Mouse (Mus musculus) liver, embryonic 13.5 days (tissue): ENCODE measurements at regions not wholly inside any gene's neighbourhood (a gene's known extent, or its start where the extent isn't known, plus 50 kb on each side); places are given as distances from the start of the nearest gene placed in this dataset.
A peak's percentile ranks its signal among the peaks of the same experiment; 100 is the strongest.

ENCODE experiments used
- ATAC-seq: fragments of 200-750 bp; cut with Nextera tagmentation; 2 replicates; pipeline ENCODE4 v1.8.0; 2017; ENCODE audit warnings: low read depth, mild to moderate bottlenecking, moderate number of reproducible peaks, moderate library complexity
- DNase-seq: peaks from one replicate; pipeline ENCODE4 v3.0.0; 2022
- H3K27ac ChIP-seq: fragments of 300-500 bp; sonication (generic); 2 replicates; pipeline ENCODE4 v1.5.1; 2015; ENCODE audit warnings: moderate library complexity, mild to moderate bottlenecking, inconsistent platforms
- H3K27me3 ChIP-seq: fragments of 300-500 bp; sonication (generic); 2 replicates; pipeline ENCODE4 v1.6.1; 2015; ENCODE audit warnings: mild to moderate bottlenecking, inconsistent platforms
- H3K36me3 ChIP-seq: fragments of 300-500 bp; sonication (generic); 2 replicates; pipeline ENCODE4 v1.6.1; 2015; ENCODE audit warnings: mild to moderate bottlenecking, inconsistent platforms
- H3K4me1 ChIP-seq: fragments of 300-500 bp; sonication (generic); replicated peaks from 2 replicates; pipeline ENCODE4 v1.6.1; 2015; ENCODE audit warnings: inconsistent platforms
- H3K4me2 ChIP-seq: fragments of 300-500 bp; sonication (generic); 2 replicates; pipeline ENCODE4 v1.6.1; 2015; ENCODE audit warnings: inconsistent platforms, mild to moderate bottlenecking, moderate library complexity
- H3K4me3 ChIP-seq: fragments of 300-500 bp; sonication (generic); replicated peaks from 2 replicates; pipeline ENCODE4 v1.5.1; 2015; ENCODE audit warnings: mild to moderate bottlenecking, inconsistent platforms
- H3K9ac ChIP-seq: fragments of 300-500 bp; sonication (generic); 2 replicates; pipeline ENCODE4 v1.6.1; 2015; ENCODE audit warnings: mild to moderate bottlenecking, inconsistent platforms
- H3K9me3 ChIP-seq: fragments of 300-500 bp; sonication (generic); replicated peaks from 2 replicates; pipeline ENCODE4 v1.6.1; 2016; ENCODE audit warnings: inconsistent platforms
- WGBS: fragments of 180-500 bp; shearing (Covaris S2); methylation state at CpG from one replicate; pipeline ENCODE4 v1.1.7; 2015; ENCODE audit not compliant: insufficient replicate concordance; 5-methylcytosine and 5-hydroxymethylcytosine counted together

GRCm38 (mm10) chr6:64797600-64797999 lies 68.7 kb downstream of the Atoh1 start:
- peaks cover 4% of the 10 kb centered on the region for H3K27me3 ChIP-seq
- no peak for ATAC-seq
- H3K9me3 ChIP-seq: no peaks in the 10 kb centered on the region
- no peak overlapping the region for H3K27ac ChIP-seq
- no peak overlapping the region for H3K4me2 ChIP-seq
- no peak for DNase-seq
- H3K4me1 ChIP-seq: no peaks in the 10 kb centered on the region
- H3K36me3 ChIP-seq: no peaks in the 10 kb centered on the region
- WGBS: 39% methylated on average over 3 of the region's 3 CpGs
- H3K4me3 ChIP-seq: no peak overlapping the region
- no peak overlapping the region for H3K9ac ChIP-seq

GRCm38 (mm10) chr6:64798804-64799203 lies 69.9 kb downstream of the Atoh1 start:
- DNase-seq (no peak), ATAC-seq (no peak)
- Histone ChIP-seq H3K9ac (no peak overlapping the region), H3K9me3 (no peaks in the 10 kb centered on the region), H3K27ac (no peak overlapping the region), H3K4me2 (no peak overlapping the region), H3K4me3 (no peak overlapping the region), H3K27me3 (peaks cover 4% of the 10 kb centered on the region), H3K4me1 (no peaks in the 10 kb centered on the region), H3K36me3 (no peaks in the 10 kb centered on the region)
- 50% methylated on average over 5 of the region's 5 CpGs for WGBS

- 22% methylated on average over 22 of the region's 22 CpGs for WGBS
- no peak for DNase-seq
- no peaks in the 10 kb centered on the region for H3K4me1 ChIP-seq
- no peaks in the 10 kb centered on the region for H3K9me3 ChIP-seq
- H3K36me3 ChIP-seq: no peaks in the 10 kb centered on the region
- H3K27me3 ChIP-seq: peaks cover 4% of the 10 kb centered on the region
- peak overlapping the region; percentile 26; the same call in 1 of the 2 replicates for H3K4me2 ChIP-seq
- no peak overlapping the region for H3K9ac ChIP-seq
- H3K4me3 ChIP-seq: no peak overlapping the region
- no peak for ATAC-seq
- H3K27ac ChIP-seq: no peak overlapping the region
Measured at GRCm38 (mm10) chr6:64799306-64800001, 70.5 kb downstream of the Atoh1 start.

- Histone ChIP-seq H3K9me3 (no peaks in the 10 kb centered on the region), H3K4me3 (no peak overlapping the region), H3K27me3 (peaks cover 4% of the 10 kb centered on the region), H3K9ac (no peak overlapping the region), H3K27ac (no peak overlapping the region), H3K4me1 (no peaks in the 10 kb centered on the region), H3K4me2 (no peak overlapping the region), H3K36me3 (no peaks in the 10 kb centered on the region)
- WGBS: 36% methylated on average over 3 of the region's 3 CpGs
- ATAC-seq (no peak), DNase-seq (no peak)
Measured at GRCm38 (mm10) chr6:64800965-64801364, 72.0 kb downstream of the Atoh1 start.

GRCm38 (mm10) chr6:64815115-64815514 lies 86.2 kb downstream of the Atoh1 start:
- WGBS: 65% methylated on average over 1 of the region's 1 CpGs

GRCm38 (mm10) chr6:64849097-64849648 lies 120.2 kb downstream of the Atoh1 start:
- ATAC-seq (no peak), DNase-seq (no peak)
- no peak overlapping the region for H3K9ac ChIP-seq
- H3K4me2 ChIP-seq: no peak overlapping the region
- H3K36me3 ChIP-seq: no peaks in the 10 kb centered on the region
- H3K4me1 ChIP-seq: no peaks in the 10 kb centered on the region
- no peak overlapping the region for H3K4me3 ChIP-seq
- H3K9me3 ChIP-seq: no peaks in the 10 kb centered on the region
- 59% methylated on average over 4 of the region's 4 CpGs for whole genome bisulfite sequencing
- H3K27me3 ChIP-seq: no peaks in the 10 kb centered on the region
- H3K27ac ChIP-seq: no peak overlapping the region

More at GRCm38 (mm10) chr6:64815115-64815514, 86.2 kb downstream of the Atoh1 start:
- DNase-seq: no peak
- no peak for ATAC-seq
- Histone ChIP-seq H3K9me3 (no peaks in the 10 kb centered on the region), H3K4me1 (no peaks in the 10 kb centered on the region), H3K4me2 (no peak overlapping the region), H3K27me3 (no peaks in the 10 kb centered on the region), H3K36me3 (no peaks in the 10 kb centered on the region), H3K27ac (no peak overlapping the region), H3K9ac (no peak overlapping the region), H3K4me3 (no peak overlapping the region)

- no peak overlapping the region for H3K27ac ChIP-seq
- H3K27me3 ChIP-seq: no peaks in the 10 kb centered on the region
- no peak overlapping the region for H3K4me3 ChIP-seq
- H3K9me3 ChIP-seq: no peaks in the 10 kb centered on the region
- ATAC-seq (no peak), DNase-seq (no peak)
- 62% methylated on average over 4 of the region's 4 CpGs for WGBS
- H3K4me2 ChIP-seq: no peak overlapping the region
- no peaks in the 10 kb centered on the region for H3K4me1 ChIP-seq
- no peaks in the 10 kb centered on the region for H3K36me3 ChIP-seq
- no peak overlapping the region for H3K9ac ChIP-seq
Measured at GRCm38 (mm10) chr6:64862901-64863300, 134.0 kb downstream of the Atoh1 start.

GRCm38 (mm10) chr6:64896420-64896819 lies 146.0 kb upstream of the Smarcad1 start:
- ATAC-seq (no peak), DNase-seq (no peak)
- no peaks in the 10 kb centered on the region for H3K9me3 ChIP-seq
- no peaks in the 10 kb centered on the region for H3K36me3 ChIP-seq
- H3K4me1 ChIP-seq: no peaks in the 10 kb centered on the region
- no peak overlapping the region for H3K27ac ChIP-seq
- no peak overlapping the region for H3K4me3 ChIP-seq
- no peak overlapping the region for H3K4me2 ChIP-seq
- H3K9ac ChIP-seq: no peak overlapping the region
- no peaks in the 10 kb centered on the region for H3K27me3 ChIP-seq
- 56% methylated on average over 5 of the region's 5 CpGs for WGBS
